Mouse (Mus musculus) heart, embryonic 11.5 days (tissue): ENCODE results near the gene Dvl1. TPM values are rescaled to one million over a fixed set of nuclear protein-coding genes. Genes with fewer than 3 reads are reported as not detected.

Experiments
- ATAC-seq: fragments of 200-750 bp; cut with Nextera tagmentation; replicated peaks from 2 replicates; pipeline ENCODE4 v1.8.0; 2017; ENCODE audit warnings: moderate library complexity; ENCODE audit not compliant: insufficient number of reproducible peaks, low FRiP score, low TSS enrichment
- H3K27ac ChIP-seq: fragments of 300-500 bp; sonication (generic); 2 replicates; pipeline ENCODE4 v1.5.1; 2014; ENCODE audit warnings: mild to moderate bottlenecking, low read depth, low read length
- H3K27me3 ChIP-seq: fragments of 300-500 bp; sonication (generic); 2 replicates; pipeline ENCODE4 v1.6.1; 2014; ENCODE audit warnings: mild to moderate bottlenecking, low read length, mixed read lengths; ENCODE audit not compliant: control insufficient read depth, insufficient read depth
- H3K36me3 ChIP-seq: fragments of 300-500 bp; sonication (generic); 2 replicates; pipeline ENCODE4 v1.6.1; 2014; ENCODE audit warnings: mild to moderate bottlenecking, low read length, moderate library complexity, mixed read lengths; ENCODE audit not compliant: control insufficient read depth, insufficient read depth
- H3K4me1 ChIP-seq: fragments of 300-500 bp; sonication (generic); 2 replicates; pipeline ENCODE4 v1.6.1; 2014; ENCODE audit warnings: low read length; ENCODE audit not compliant: control insufficient read depth, insufficient read depth
- H3K4me2 ChIP-seq: fragments of 300-500 bp; sonication (generic); 2 replicates; pipeline ENCODE4 v1.6.1; 2014; ENCODE audit warnings: mild to moderate bottlenecking, moderate library complexity
- H3K4me3 ChIP-seq: fragments of 300-500 bp; sonication (generic); 2 replicates; pipeline ENCODE4 v1.5.1; 2014; ENCODE audit warnings: low read depth, low read length
- H3K9ac ChIP-seq: fragments of 300-500 bp; sonication (generic); 2 replicates; pipeline ENCODE4 v1.6.1; 2014; ENCODE audit warnings: mild to moderate bottlenecking, low read depth, low read length, moderate library complexity
- H3K9me3 ChIP-seq: fragments of 300-500 bp; sonication (generic); replicated peaks from 2 replicates; pipeline ENCODE4 v1.6.1; 2016; ENCODE audit warnings: low read length; ENCODE audit not compliant: control insufficient read depth
- WGBS: fragments of 180-500 bp; shearing (Covaris S2); extraction: QIAGEN DNeasy Blood & Tissue Kit; methylation state at CpG from one replicate; pipeline ENCODE4 v1.1.7; 2014; ENCODE audit not compliant: insufficient replicate concordance; 5-methylcytosine and 5-hydroxymethylcytosine counted together
- polyA plus RNA-seq: library from polyadenylated mRNA; unstranded; fragments of >200 nt; fragmentation: Nextera tagmentation; extraction: Ambion mirVana; gene quantifications from 2 replicates; pipeline ENCODE4 v1.2.1, GENCODE M21; 2014

Gene Dvl1
- polyA plus RNA-seq, 1 experiment from 2014 or later, result 6.8 TPM

DNA sequence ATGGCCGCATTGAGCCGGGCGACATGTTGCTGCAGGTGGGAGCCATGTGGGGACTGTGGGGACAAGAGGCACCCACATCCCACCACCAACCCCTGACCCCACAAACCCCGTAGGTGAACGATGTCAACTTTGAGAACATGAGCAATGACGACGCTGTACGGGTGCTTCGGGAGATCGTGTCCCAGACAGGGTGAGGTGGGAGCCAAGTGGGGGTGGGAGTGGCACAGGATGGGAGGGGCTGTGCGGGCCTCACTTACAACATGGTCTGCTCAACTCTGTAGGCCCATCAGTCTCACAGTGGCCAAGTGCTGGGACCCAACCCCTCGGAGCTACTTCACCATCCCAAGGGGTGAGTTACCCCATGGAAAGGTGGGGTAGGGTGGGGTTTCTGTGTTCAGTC lies 7.8 kb downstream of the Dvl1 start:
- Histone ChIP-seq H3K4me3 (no peak overlapping the region), H3K27me3 (no peaks in the 10 kb centered on the region), H3K4me2 (no peak overlapping the region), H3K9ac (no peak overlapping the region), H3K4me1 (no peaks in the 10 kb centered on the region), H3K36me3 (peaks cover 20% of the 10 kb centered on the region), H3K9me3 (no peaks in the 10 kb centered on the region), H3K27ac (no peak overlapping the region)
- 94% methylated on average over 12 of the region's 12 CpGs for WGBS
- ATAC-seq, result no peak

DNA sequence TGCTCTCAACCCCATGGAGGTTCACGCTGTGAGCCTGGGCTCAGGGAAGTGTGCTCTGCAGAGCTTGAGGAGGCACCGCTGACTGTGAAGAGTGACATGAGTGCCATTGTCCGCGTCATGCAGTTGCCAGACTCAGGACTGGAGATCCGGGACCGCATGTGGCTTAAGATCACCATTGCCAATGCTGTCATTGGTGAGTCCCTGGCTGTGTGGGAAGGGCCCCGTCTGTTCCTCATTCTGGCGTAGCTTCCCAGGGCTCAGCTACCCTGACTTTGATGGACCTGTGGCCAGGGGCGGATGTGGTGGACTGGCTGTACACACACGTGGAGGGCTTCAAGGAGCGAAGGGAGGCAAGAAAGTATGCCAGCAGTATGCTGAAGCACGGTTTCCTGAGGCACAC lies 8.9 kb downstream of the Dvl1 start:
- Histone ChIP-seq H3K4me1 (no peaks in the 10 kb centered on the region), H3K36me3 (peaks cover 20% of the 10 kb centered on the region), H3K9me3 (no peaks in the 10 kb centered on the region), H3K4me2 (no peak overlapping the region), H3K9ac (no peak overlapping the region), H3K27me3 (no peaks in the 10 kb centered on the region), H3K4me3 (no peak overlapping the region), H3K27ac (no peak overlapping the region)
- ATAC-seq, result no peak
- whole genome bisulfite sequencing, result 92% methylated on average over 12 of the region's 12 CpGs

DNA sequence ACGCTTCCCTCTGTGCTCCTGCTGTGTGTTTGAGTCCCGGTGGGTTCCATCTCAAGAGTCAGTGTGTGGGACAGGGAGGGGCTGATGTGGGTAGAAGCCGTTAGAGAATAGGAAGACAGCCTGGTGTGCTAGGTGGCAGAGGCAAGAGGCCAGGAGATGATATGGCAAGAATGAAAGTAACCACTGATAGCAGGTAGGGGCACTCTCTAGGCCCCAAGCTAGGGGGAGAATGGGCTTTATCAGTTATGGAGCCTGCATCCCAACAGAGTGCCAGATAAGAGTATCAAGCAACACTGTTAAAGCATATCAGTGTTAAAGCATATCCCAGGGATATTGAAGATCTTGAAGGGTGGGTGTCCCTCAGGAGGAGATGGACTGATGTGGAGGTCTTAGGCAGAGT lies 9.7 kb downstream of the Dvl1 start:
- H3K4me3 ChIP-seq, result no peak overlapping the region
- H3K9me3 ChIP-seq, result no peaks in the 10 kb centered on the region
- WGBS, result 56% methylated on average over 3 of the region's 3 CpGs
- no peak overlapping the region for H3K4me2 ChIP-seq
- no peak overlapping the region for H3K9ac ChIP-seq
- H3K27ac ChIP-seq, result no peak overlapping the region
- H3K36me3 ChIP-seq, result peaks cover 20% of the 10 kb centered on the region
- H3K4me1 ChIP-seq, result no peaks in the 10 kb centered on the region
- H3K27me3 ChIP-seq, result no peaks in the 10 kb centered on the region
- ATAC-seq, result no peak

DNA sequence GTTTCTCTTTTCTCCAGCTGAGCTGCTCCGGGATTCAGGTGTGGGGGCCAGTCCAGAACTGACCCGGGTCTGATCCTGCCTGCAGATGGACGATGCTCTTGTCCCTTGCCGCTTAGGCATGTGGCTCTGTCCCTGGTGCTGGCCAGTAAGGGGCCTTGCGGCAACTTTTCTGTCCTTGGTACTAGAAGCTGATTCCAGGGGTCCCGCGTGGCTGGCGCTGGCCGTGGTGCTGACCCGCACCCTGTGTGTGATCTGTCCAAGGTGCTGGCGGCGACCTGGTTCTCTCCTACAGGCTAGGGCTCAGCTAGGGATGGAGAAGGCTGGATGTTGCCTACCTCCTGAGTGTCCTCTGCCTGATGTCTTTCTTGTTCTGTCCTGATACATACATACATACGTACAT lies 12.1 kb downstream of the Dvl1 start:
- Histone ChIP-seq H3K4me1 (no peaks in the 10 kb centered on the region), H3K9ac (no peak overlapping the region), H3K9me3 (no peaks in the 10 kb centered on the region), H3K27me3 (no peaks in the 10 kb centered on the region), H3K4me2 (no peak overlapping the region), H3K27ac (no peak overlapping the region), H3K36me3 (peaks cover 20% of the 10 kb centered on the region), H3K4me3 (no peak overlapping the region)
- WGBS, result 17% methylated on average over 13 of the region's 13 CpGs
- no peak for ATAC-seq

DNA sequence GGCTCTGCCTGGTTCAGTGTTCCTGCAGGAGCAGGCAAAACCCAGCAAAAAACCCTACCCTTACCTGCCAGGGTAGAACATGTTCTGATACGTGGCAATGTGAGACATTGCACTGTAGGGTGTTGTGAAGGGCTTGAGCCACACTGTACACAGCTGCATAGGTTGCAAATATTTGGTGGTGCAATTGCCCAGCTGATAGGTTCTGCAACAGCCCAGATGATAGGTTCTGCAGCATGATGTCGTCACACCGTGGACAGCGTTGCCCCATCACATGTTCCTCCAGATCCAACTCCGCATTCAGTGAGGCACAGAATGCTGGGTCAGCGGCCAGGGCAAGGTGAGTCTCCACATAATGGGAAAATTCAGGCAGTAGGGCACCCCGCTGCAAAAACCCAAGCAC lies 14.6 kb downstream of the Dvl1 start:
- no peak overlapping the region for H3K4me3 ChIP-seq
- no peak overlapping the region for H3K27ac ChIP-seq
- no peaks in the 10 kb centered on the region for H3K27me3 ChIP-seq
- no peaks in the 10 kb centered on the region for H3K9me3 ChIP-seq
- H3K4me1 ChIP-seq, result no peaks in the 10 kb centered on the region
- H3K36me3 ChIP-seq, result peaks cover 13% of the 10 kb centered on the region
- H3K9ac ChIP-seq, result no peak overlapping the region
- ATAC-seq, result no peak
- no peak overlapping the region for H3K4me2 ChIP-seq
- WGBS, result 88% methylated on average over 7 of the region's 7 CpGs

DNA sequence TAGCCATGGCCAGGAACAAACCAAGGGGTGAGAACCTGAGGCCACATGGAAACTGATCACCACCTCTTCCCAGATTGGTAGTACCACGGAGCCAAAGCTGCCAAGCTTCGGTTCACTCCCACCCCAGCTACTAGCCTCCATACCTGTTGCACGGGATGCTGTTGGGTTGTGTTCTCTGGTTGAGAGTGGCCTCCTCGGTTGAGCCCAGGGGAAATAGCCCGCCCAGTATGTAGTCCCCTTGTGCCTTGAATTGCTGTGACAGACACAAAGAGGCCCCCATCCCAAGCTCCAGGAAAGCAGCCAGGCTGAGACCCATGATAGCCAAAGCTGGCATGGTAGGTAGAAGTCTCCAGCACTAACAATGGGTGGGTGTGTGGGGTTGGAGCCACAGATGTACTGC lies 15.8 kb downstream of the Dvl1 start, which contains the start of gene Tas1r3:
Tas1r3 (minus strand) TSS at position 362 of the 400 bp plus-strand sequence.
- no peak for ATAC-seq
- Histone ChIP-seq H3K4me1 (no peaks in the 10 kb centered on the region), H3K4me2 (no peak within 1 kb of the TSS), H3K36me3 (peaks cover 11% of the 10 kb centered on the region), H3K9ac (no peak within 1 kb of the TSS), H3K27me3 (no peaks in the 10 kb centered on the region), H3K4me3 (no peak within 1 kb of the TSS), H3K27ac (no peak within 1 kb of the TSS), H3K9me3 (no peaks in the 10 kb centered on the region)
- WGBS, result 78% methylated on average over 5 of the region's 5 CpGs

DNA sequence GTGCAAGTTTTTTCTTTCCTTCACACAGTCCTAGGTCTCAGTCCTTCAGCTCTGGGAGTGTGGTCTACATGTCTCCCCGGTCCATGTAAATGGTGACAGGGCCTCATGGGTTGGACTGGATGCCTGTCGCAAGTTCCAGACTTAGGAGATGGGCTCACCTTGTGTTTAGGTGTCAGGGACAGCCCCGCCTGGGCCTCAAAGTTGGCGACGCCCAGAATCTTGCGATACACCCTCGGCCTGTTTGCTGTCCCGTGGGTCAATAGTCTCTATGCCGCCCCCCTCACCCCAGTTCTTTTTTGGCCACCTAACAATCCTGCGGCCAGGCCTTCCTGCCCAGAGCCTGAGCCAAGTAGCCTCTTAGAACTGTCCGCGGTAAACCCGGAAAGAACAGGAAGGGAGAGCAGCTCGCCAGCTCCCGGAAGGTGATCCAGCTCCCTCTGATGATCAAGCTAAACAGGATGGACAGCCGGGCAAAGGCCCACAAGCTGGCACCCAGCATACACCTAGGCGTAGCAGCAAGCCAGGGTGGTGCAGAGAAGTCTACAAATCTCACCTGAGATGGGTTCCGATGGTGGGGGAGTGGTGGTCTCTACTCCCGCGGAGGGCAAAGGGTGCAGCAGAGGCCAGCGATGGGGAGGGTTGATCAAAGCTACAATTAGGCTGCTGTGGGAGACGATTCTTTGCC lies 21.6 kb downstream of the Dvl1 start:
- H3K4me2 ChIP-seq, result peak overlapping the region; percentile 88

DNA sequence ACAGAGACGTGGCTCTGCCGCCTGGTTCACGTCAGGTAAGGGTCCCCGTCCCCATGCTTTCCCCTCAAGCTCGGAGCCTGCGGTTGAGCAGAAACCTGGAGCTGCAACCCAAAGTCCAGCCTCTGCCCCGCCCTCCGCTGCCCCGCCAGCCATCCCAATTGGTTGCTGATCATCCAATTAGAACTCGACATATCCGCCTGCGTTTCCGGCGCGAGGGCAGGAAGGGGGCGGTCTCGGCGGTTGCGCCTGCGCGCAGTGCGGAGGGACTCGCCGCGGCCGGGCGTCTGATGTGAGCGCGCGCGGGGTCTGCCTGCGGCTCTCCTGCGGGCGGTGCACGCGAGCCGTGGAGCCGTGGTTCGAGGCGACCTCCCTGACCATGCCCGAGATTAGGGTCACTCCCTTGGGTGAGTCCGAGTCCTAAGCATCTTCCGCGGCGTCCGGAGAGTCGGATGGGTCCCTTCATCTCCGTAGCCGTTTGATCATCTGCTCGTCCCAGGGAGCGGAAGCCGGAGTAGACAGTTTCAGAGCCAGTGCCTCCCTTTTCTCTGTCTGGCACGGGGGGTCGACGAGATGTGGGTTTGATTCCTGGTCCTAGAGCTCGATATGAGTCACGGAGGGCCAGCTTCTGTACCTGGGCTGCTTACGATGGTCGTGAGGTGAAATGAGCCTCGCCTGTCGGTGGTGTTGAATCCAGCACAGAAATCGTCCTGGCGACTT lies 22.3 kb downstream of the Dvl1 start, which contains the start of the genes Cptp and Ints11:
Cptp (minus strand) TSS at position 124 of the 717 bp plus-strand sequence.
Ints11 (plus strand) TSS at position 230 of the 717 bp plus-strand sequence.
- H3K9me3 ChIP-seq, result no peaks in the 10 kb centered on the region
- ATAC-seq, result peak; percentile 95
- peak within 1 kb of the TSS; percentile 32; the same call in 1 of the 2 replicates for H3K27ac ChIP-seq
- no peaks in the 10 kb centered on the region for H3K27me3 ChIP-seq
- H3K9ac ChIP-seq, result peak within 1 kb of the TSS; percentile 81
- H3K4me2 ChIP-seq, result peak within 1 kb of the TSS; percentile 88
- H3K36me3 ChIP-seq, result peaks cover 21% of the 10 kb centered on the region
- H3K4me3 ChIP-seq, result peak within 1 kb of the TSS; percentile 67
- 0 out of 2 replicates have a peak, but pooled peaks cover 3% of the 10 kb centered on the region for H3K4me1 ChIP-seq
- WGBS, result under 1% methylated on average over 63 of the region's 63 CpGs

More for the DNA sequence above, 21.6 kb downstream of the Dvl1 start:
- H3K4me1 ChIP-seq, result 0 out of 2 replicates have a peak, but pooled peaks cover 3% of the 10 kb centered on the region
- H3K4me3 ChIP-seq, result peak overlapping the region; percentile 67
- peak overlapping the region; percentile 73 for H3K9ac ChIP-seq
- H3K9me3 ChIP-seq, result no peaks in the 10 kb centered on the region
- peak; percentile 31; the same call in 1 of the 2 replicates for ATAC-seq
- H3K27ac ChIP-seq, result no peak overlapping the region
- peaks cover 16% of the 10 kb centered on the region for H3K36me3 ChIP-seq
- H3K27me3 ChIP-seq, result no peaks in the 10 kb centered on the region
- WGBS, result 8% methylated on average over 22 of the region's 22 CpGs
